Mouse (Mus musculus) intestine, embryonic 14.5 days (tissue): ENCODE data around the gene Pfdn6. TPM values are rescaled to one million over a fixed set of nuclear protein-coding genes. Genes with fewer than 3 reads are reported as not detected.
"Not testable (repeated sequence)": the region's sequence is repeated elsewhere in the genome, so short reads cannot be mapped to it uniquely, and the experiment has no call there.

Experiments
- ATAC-seq: fragments of 200-750 bp; cut with Nextera tagmentation; replicated peaks from 2 replicates; pipeline ENCODE4 v1.8.0; 2017; ENCODE audit warnings: low read depth, moderate number of reproducible peaks, moderate TSS enrichment, moderate library complexity; ENCODE audit not compliant: low FRiP score, low TSS enrichment
- DNase-seq: peaks from one replicate; pipeline ENCODE4 v3.0.0-alpha.2; 2018; ENCODE audit warnings: low spot score
- H3K27ac ChIP-seq: fragments of 300-500 bp; sonication (generic); 2 replicates; pipeline ENCODE4 v1.5.1; 2014; ENCODE audit warnings: low read depth, mild to moderate bottlenecking, control low read depth
- H3K27me3 ChIP-seq: fragments of 300-500 bp; sonication (generic); replicated peaks from 2 replicates; pipeline ENCODE4 v1.6.1; 2014; ENCODE audit warnings: low read length, control low read depth; ENCODE audit not compliant: control insufficient read depth, insufficient read depth
- H3K36me3 ChIP-seq: fragments of 300-500 bp; sonication (generic); 2 replicates; pipeline ENCODE4 v1.6.1; 2014; ENCODE audit warnings: low read length, control low read depth; ENCODE audit not compliant: control insufficient read depth, insufficient read depth
- H3K4me1 ChIP-seq: fragments of 300-500 bp; sonication (generic); replicated peaks from 2 replicates; pipeline ENCODE4 v1.6.1; 2014; ENCODE audit warnings: low read length, control low read depth, mixed read lengths; ENCODE audit not compliant: control insufficient read depth, insufficient read depth
- H3K4me2 ChIP-seq: fragments of 300-500 bp; sonication (generic); 2 replicates; pipeline ENCODE4 v1.6.1; 2014; ENCODE audit warnings: low read length
- H3K4me3 ChIP-seq: fragments of 300-500 bp; sonication (generic); 2 replicates; pipeline ENCODE4 v1.5.1; 2014; ENCODE audit warnings: low read depth, low read length, control low read depth, mixed read lengths
- H3K9ac ChIP-seq: fragments of 300-500 bp; sonication (generic); 2 replicates; pipeline ENCODE4 v1.6.1; 2014; ENCODE audit warnings: mild to moderate bottlenecking, low read length
- H3K9me3 ChIP-seq: fragments of 300-500 bp; sonication (generic); 2 replicates; pipeline ENCODE4 v1.6.1; 2016; ENCODE audit warnings: low read length, control low read depth; ENCODE audit not compliant: control insufficient read depth
- WGBS: fragments of 180-500 bp; shearing (Covaris S2); extraction: QIAGEN DNeasy Blood & Tissue Kit; methylation state at CpG from one replicate; pipeline ENCODE4 v1.1.7; 2014; 5-methylcytosine and 5-hydroxymethylcytosine counted together
- polyA plus RNA-seq: library from polyadenylated mRNA; unstranded; fragments of >200 nt; fragmentation: Nextera tagmentation; extraction: Ambion mirVana; gene quantifications from 2 replicates; pipeline ENCODE4 v1.2.1, GENCODE M21; 2014

The Pfdn6 gene
- polyA plus RNA-seq, 1 experiment from 2014 or later = 163 TPM

DNA sequence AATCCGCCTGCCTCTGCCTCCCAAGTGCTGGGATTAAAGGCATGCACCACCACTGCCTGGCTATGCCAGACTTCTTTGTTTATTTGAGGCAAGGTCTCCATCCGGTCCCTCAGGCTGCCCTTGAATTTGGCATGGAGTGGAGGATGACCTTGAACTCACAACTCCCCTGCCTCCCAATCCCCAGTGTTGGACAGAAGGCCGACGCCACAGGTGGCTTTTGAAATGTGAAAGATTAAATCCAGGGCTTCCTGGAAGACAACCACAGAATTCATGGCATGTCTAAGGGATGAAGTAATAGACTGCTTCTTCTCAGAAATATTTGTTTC, 39.2 kb downstream of the Pfdn6 start:
- H3K36me3 ChIP-seq = no peaks in the 10 kb centered on the region

DNA sequence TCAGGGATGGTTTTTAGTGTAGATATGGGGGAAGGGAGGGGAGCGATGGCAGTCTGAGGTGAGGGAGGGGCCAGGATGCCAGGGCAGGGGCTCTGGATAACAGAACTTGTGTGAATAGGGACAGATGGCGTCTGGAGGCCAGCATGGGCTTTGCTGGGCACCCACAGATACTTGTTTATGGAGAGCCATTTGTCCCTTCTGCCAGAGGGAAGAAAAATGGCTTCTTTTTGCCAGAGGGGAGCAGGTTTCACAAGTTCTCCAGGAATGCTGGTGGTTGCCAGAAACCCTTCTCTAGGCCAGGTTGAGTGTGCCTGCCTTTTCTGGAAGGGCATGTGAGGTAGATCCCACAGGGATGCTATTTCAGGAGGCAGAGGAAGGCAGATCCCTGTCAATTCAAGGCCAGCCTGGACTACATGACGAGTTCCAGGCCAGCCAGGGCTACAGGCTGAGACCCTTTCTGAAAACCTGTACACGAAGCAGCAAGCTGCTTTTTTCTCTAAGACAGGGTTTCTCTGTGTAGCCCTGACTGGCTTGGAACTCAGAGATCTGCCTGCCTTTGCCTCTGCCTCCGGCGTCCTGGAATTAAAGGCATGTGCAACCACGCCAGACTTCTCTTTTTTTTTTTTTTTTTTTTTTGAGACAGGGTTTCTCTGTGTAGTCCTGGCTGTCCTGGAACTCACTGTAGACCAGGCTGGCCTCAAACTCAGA, 39.7 kb downstream of the Pfdn6 start:
- Histone ChIP-seq H3K4me2 (no peak overlapping the region), H3K27me3 (no peaks in the 10 kb centered on the region), H3K9ac (no peak overlapping the region), H3K4me3 (no peak overlapping the region), H3K36me3 (no peaks in the 10 kb centered on the region), H3K9me3 (no peaks in the 10 kb centered on the region), H3K4me1 (no peaks in the 10 kb centered on the region), H3K27ac (no peak overlapping the region)
- WGBS = 50% methylated on average over 7 of the region's 7 CpGs
- ATAC-seq (no peak), DNase-seq (no peak)

More for the DNA sequence above, 39.2 kb downstream of the Pfdn6 start:
- WGBS = 85% methylated on average over 4 of the region's 4 CpGs
- no peak overlapping the region for H3K27ac ChIP-seq
- no peaks in the 10 kb centered on the region for H3K4me1 ChIP-seq
- H3K4me2 ChIP-seq = no peak overlapping the region
- DNase-seq (no peak), ATAC-seq (no peak)
- no peak overlapping the region for H3K4me3 ChIP-seq
- H3K9ac ChIP-seq = no peak overlapping the region
- no peaks in the 10 kb centered on the region for H3K9me3 ChIP-seq
- H3K27me3 ChIP-seq = no peaks in the 10 kb centered on the region

DNA sequence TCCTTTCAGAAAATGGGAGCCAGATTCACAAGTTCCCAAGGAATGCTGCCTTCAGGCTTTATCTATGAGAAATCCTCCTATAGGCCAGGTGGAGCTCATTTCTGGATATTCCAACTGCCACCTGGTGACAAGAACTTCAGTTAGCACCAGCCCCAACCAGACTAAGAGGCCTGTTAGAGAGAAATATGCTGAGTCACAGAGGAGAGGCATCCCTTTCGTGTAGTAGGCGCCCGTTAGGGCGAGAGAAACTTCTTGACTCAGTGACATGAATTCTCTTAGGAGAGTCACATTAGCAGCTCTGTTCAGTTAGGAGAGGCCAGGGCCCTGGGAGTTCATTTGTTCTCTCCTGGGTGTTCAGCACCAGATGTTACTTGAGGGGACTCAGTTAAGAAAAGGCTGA, 40.5 kb downstream of the Pfdn6 start:
- Histone ChIP-seq H3K27me3 (no peaks in the 10 kb centered on the region), H3K36me3 (no peaks in the 10 kb centered on the region), H3K4me3 (no peak overlapping the region), H3K9me3 (no peaks in the 10 kb centered on the region), H3K4me1 (no peaks in the 10 kb centered on the region), H3K27ac (no peak overlapping the region), H3K4me2 (no peak overlapping the region), H3K9ac (no peak overlapping the region)
- WGBS = 90% methylated on average over 4 of the region's 4 CpGs
- DNase-seq (no peak), ATAC-seq (no peak)

DNA sequence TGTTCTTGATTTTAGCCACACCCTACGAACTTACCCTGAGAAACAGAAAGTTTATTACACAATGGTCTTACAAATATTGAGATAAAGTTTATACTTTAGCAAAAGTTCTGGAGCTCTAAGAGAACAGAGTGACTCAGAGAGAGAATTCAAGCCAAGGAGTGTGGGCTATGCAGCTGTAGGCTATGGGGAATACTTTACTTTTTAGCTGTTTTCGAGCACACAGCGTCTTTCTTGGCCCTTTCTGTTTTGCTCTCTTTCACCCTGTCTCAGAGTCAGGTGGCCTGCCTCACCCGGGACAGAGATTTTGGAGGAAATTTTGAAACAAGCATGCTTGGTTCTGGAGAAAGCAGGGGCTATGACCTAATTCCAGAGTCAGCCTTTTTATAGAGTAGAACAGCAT, 42.0 kb downstream of the Pfdn6 start:
- not testable (repeated sequence) for H3K4me3 ChIP-seq, H3K27ac ChIP-seq, H3K4me1 ChIP-seq, H3K9me3 ChIP-seq, H3K4me2 ChIP-seq, ATAC-seq, DNase-seq, H3K27me3 ChIP-seq, H3K36me3 ChIP-seq, H3K9ac ChIP-seq
- 83% methylated on average over 3 of the region's 4 CpGs for WGBS

DNA sequence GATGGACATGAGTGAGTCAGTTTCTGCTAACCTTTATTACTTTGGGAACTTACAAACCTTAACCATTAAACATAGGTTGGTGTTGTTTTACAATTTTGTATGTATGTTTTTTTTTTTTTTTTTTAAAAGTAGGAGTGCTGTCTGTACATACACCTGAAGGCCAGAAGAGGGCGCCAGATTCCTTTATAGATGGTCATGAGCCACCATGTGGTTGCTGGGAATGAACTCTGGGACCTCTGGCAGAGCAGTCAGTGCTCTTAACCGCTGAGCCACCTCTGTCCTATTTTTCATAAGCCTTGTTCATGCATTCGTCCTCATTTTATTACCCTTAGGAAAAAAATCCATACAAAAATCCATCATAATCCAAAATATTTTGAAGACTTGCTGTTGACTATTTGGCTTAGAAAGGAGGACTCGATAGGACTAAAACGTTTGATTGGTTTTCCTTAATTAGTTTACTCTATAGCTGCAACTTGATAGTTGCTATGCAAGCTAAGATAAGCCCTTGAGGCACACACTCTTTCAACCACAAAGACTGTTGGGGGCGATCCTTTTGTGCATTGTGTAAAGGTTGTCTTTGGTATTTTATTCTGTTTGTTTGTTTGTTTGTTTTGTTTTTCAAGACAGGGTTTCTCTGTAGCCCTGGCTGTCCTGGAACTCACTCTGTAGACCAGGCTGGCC, 42.9 kb downstream of the Pfdn6 start:
- no peaks in the 10 kb centered on the region for H3K27me3 ChIP-seq
- no peak overlapping the region for H3K9ac ChIP-seq
- H3K27ac ChIP-seq = no peak overlapping the region
- H3K4me1 ChIP-seq = no peaks in the 10 kb centered on the region
- no peak for ATAC-seq
- no peaks in the 10 kb centered on the region for H3K9me3 ChIP-seq
- H3K4me3 ChIP-seq = no peak overlapping the region
- no peaks in the 10 kb centered on the region for H3K36me3 ChIP-seq
- no peak overlapping the region for H3K4me2 ChIP-seq
- 36% methylated on average over 6 of the region's 6 CpGs for WGBS
- no peak for DNase-seq

DNA sequence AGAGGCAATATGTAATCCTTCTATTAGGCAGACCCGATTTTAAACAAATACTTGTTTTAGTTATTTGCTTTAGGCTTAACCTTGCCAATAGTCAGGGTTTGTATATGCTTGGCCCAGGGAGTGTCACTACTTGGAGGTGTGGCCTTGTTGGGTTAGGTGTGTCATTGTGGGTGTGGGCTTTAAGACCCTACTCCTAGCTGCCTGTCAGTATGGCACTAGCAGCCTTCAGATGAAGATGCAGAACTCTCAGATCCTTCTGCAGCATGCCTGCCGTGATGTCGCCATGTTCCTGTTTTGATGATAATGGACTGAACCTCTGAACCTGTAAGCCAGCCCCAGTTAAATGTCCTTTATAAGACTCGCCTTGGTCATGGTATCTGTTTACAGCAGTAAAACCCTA, 47.1 kb downstream of the Pfdn6 start:
- not testable (repeated sequence) for ATAC-seq, H3K36me3 ChIP-seq, H3K9ac ChIP-seq, H3K4me1 ChIP-seq, H3K4me2 ChIP-seq, H3K27ac ChIP-seq, H3K4me3 ChIP-seq, H3K27me3 ChIP-seq, DNase-seq, H3K9me3 ChIP-seq
- WGBS = 59% methylated on average over 4 of the region's 4 CpGs

DNA sequence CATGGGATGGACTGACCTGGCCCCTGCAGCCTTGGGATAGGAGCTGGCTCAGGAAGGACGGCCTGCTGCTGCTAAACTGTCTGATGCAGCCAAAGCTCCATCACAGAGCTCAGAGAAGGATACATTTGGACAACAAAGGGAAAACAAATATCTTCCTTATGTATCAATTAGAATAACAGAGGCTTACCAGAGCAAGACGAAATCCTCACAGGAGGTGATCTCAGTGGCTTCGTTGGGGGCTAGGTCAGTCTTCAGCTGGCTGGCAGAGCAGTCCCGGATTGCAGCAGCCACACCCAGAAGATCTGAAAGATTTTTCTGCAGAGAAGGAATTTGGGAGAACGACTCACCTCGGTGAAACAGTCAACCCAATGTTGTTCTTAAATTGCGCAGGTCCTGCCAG, 47.7 kb downstream of the Pfdn6 start:
- ATAC-seq (no peak), DNase-seq (no peak)
- no peak overlapping the region for H3K27ac ChIP-seq
- no peaks in the 10 kb centered on the region for H3K27me3 ChIP-seq
- H3K4me2 ChIP-seq = no peak overlapping the region
- H3K36me3 ChIP-seq = no peaks in the 10 kb centered on the region
- no peak overlapping the region for H3K9ac ChIP-seq
- no peak overlapping the region for H3K4me3 ChIP-seq
- H3K9me3 ChIP-seq = no peaks in the 10 kb centered on the region
- 20% methylated on average over 7 of the region's 7 CpGs for WGBS
- peaks cover 9% of the 10 kb centered on the region for H3K4me1 ChIP-seq

DNA sequence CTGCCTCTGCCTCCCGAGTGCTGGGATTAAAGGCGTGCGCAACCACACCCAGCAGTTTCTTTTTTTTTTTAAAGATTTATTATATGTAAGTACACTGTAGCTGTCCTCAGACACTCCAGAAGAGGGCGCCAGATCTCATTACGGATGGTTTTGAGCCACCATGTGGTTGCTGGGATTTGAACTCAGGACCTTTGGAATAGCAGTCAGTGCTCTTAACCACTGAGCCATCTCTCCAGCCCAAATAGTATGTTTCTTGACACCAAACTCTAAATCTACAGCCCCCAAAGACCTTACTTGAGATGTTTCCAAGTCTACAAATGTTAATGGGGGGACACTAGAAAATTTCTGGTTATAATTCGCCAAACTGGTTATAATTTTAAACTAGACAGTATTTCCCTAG, 48.3 kb downstream of the Pfdn6 start:
- not testable (repeated sequence) for DNase-seq, H3K9ac ChIP-seq, H3K4me2 ChIP-seq, H3K36me3 ChIP-seq, H3K9me3 ChIP-seq, H3K4me3 ChIP-seq, H3K27ac ChIP-seq, H3K4me1 ChIP-seq, H3K27me3 ChIP-seq, ATAC-seq
- WGBS = 70% methylated on average over 6 of the region's 6 CpGs

DNA sequence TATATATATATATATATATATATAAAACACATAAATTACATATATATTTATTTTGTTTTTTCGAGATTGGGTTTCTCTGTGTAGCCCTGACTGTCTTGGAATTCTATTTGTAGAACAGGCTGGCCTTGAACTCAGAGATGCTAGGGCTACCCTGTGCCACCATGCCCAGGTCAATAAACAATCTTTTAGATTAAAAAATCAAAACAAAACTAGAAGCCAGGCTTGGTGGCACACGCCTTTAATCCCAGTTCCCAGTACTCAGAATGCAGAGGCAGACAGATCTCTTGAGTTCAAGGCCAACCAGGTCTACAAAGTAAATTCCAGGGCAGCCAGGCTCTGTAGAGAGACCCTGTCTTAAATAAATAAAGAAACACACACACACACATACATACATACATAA, 48.8 kb downstream of the Pfdn6 start:
- 72% methylated on average over 2 of the region's 2 CpGs for WGBS
- Histone ChIP-seq H3K4me2 (no peak overlapping the region), H3K36me3 (peaks cover under 1% of the 10 kb centered on the region), H3K4me3 (no peak overlapping the region), H3K4me1 (peaks cover 9% of the 10 kb centered on the region), H3K9me3 (no peaks in the 10 kb centered on the region), H3K9ac (no peak overlapping the region), H3K27me3 (no peaks in the 10 kb centered on the region), H3K27ac (no peak overlapping the region)
- no peak for ATAC-seq
- DNase-seq = no peak
